Mouse (Mus musculus) midbrain, embryonic 14.5 days (tissue): ENCODE data around the gene Dnajc24. TPM values are rescaled to one million over a fixed set of nuclear protein-coding genes. Genes with fewer than 3 reads are reported as not detected.

ENCODE experiments used
- ATAC-seq: fragments of 200-750 bp; cut with Nextera tagmentation; 2 replicates; pipeline ENCODE4 v1.8.0; 2017; ENCODE audit warnings: moderate number of reproducible peaks, moderate library complexity; ENCODE audit not compliant: low FRiP score, low TSS enrichment
- DNase-seq: peaks from one replicate; pipeline ENCODE4 v3.0.0-alpha.2; 2015
- H3K27ac ChIP-seq: fragments of 300-500 bp; sonication (generic); replicated peaks from 2 replicates; pipeline ENCODE4 v1.5.1; 2014; ENCODE audit warnings: mild to moderate bottlenecking, low read depth, low read length, moderate library complexity
- H3K27me3 ChIP-seq: fragments of 300-500 bp; sonication (generic); 2 replicates; pipeline ENCODE4 v1.6.1; 2014; ENCODE audit warnings: low read length, control low read depth, mixed read lengths; ENCODE audit not compliant: control insufficient read depth, insufficient read depth
- H3K36me3 ChIP-seq: fragments of 300-500 bp; sonication (generic); 2 replicates; pipeline ENCODE4 v1.6.1; 2014; ENCODE audit warnings: low read length, control low read depth; ENCODE audit not compliant: control insufficient read depth, insufficient read depth
- H3K4me1 ChIP-seq: fragments of 300-500 bp; sonication (generic); 2 replicates; pipeline ENCODE4 v1.6.1; 2014; ENCODE audit warnings: mild to moderate bottlenecking, antibody characterized with exemption, low read length, control low read depth; ENCODE audit not compliant: control insufficient read depth, insufficient read depth
- H3K4me2 ChIP-seq: fragments of 300-500 bp; sonication (generic); 2 replicates; pipeline ENCODE4 v1.6.1; 2014; ENCODE audit warnings: mild to moderate bottlenecking, low read length, moderate library complexity
- H3K4me3 ChIP-seq: fragments of 300-500 bp; sonication (generic); replicated peaks from 2 replicates; pipeline ENCODE4 v1.5.1; 2014; ENCODE audit warnings: low read depth, low read length
- H3K9ac ChIP-seq: fragments of 300-500 bp; sonication (generic); replicated peaks from 2 replicates; pipeline ENCODE4 v1.6.1; 2014; ENCODE audit warnings: mild to moderate bottlenecking, low read length, moderate library complexity
- H3K9me3 ChIP-seq: fragments of 300-500 bp; sonication (generic); 2 replicates; pipeline ENCODE4 v1.6.1; 2016; ENCODE audit warnings: low read length, control low read depth, mixed read lengths; ENCODE audit not compliant: control insufficient read depth
- WGBS: fragments of 180-500 bp; shearing (Covaris S2); extraction: QIAGEN DNeasy Blood & Tissue Kit; methylation state at CpG from one replicate; pipeline ENCODE4 v1.1.7; 2014; 5-methylcytosine and 5-hydroxymethylcytosine counted together
- polyA plus RNA-seq: library from polyadenylated mRNA; unstranded; fragments of >200 nt; fragmentation: Nextera tagmentation; extraction: Ambion mirVana; gene quantifications from 2 replicates; pipeline ENCODE4 v1.2.1, GENCODE M21; 2014

The Dnajc24 gene
- polyA plus RNA-seq, 1 experiment from 2014 or later: 29.3 TPM

- Histone ChIP-seq H3K27ac (no peak overlapping the region), H3K27me3 (no peaks in the 10 kb centered on the region), H3K36me3 (no peaks in the 10 kb centered on the region), H3K4me3 (no peak overlapping the region), H3K9ac (no peak overlapping the region), H3K4me1 (0 out of 2 replicates have a peak, but pooled peaks cover 3% of the 10 kb centered on the region), H3K9me3 (0 out of 2 replicates have a peak, but pooled peaks cover 2% of the 10 kb centered on the region), H3K4me2 (no peak overlapping the region)
- 43% methylated on average over 1 of the region's 1 CpGs for WGBS
- ATAC-seq (no peak), DNase-seq (no peak)
These were observed 16.2 kb downstream of the Dnajc24 start for GRCm38 (mm10) chr2:105987131-105987530.

GRCm38 (mm10) chr2:105985206-105985605 lies 18.1 kb downstream of the Dnajc24 start:
- Histone ChIP-seq H3K4me3 (no peak overlapping the region), H3K27ac (no peak overlapping the region), H3K27me3 (no peaks in the 10 kb centered on the region), H3K4me1 (0 out of 2 replicates have a peak, but pooled peaks cover 3% of the 10 kb centered on the region), H3K36me3 (0 out of 2 replicates have a peak, but pooled peaks cover 2% of the 10 kb centered on the region), H3K9me3 (0 out of 2 replicates have a peak, but pooled peaks cover 2% of the 10 kb centered on the region), H3K4me2 (no peak overlapping the region), H3K9ac (no peak overlapping the region)
- DNase-seq (no peak), ATAC-seq (no peak)
- WGBS: 63% methylated on average over 7 of the region's 7 CpGs

GRCm38 (mm10) chr2:105978065-105978464 lies 25.3 kb downstream of the Dnajc24 start:
- no peaks in the 10 kb centered on the region for H3K9me3 ChIP-seq
- no peaks in the 10 kb centered on the region for H3K27me3 ChIP-seq
- 0 out of 2 replicates have a peak, but pooled peaks cover 5% of the 10 kb centered on the region for H3K36me3 ChIP-seq
- H3K4me3 ChIP-seq: no peak overlapping the region
- no peak overlapping the region for H3K9ac ChIP-seq
- no peak overlapping the region for H3K4me2 ChIP-seq
- no peaks in the 10 kb centered on the region for H3K4me1 ChIP-seq
- no peak overlapping the region for H3K27ac ChIP-seq
- no peak for ATAC-seq
- WGBS: 95% methylated on average over 2 of the region's 2 CpGs
- no peak for DNase-seq

GRCm38 (mm10) chr2:105973941-105974340 lies 29.4 kb downstream of the Dnajc24 start:
- no peak for DNase-seq
- Histone ChIP-seq H3K27ac (no peak overlapping the region), H3K27me3 (no peaks in the 10 kb centered on the region), H3K9ac (no peak overlapping the region), H3K9me3 (no peaks in the 10 kb centered on the region), H3K4me3 (no peak overlapping the region), H3K4me2 (no peak overlapping the region), H3K4me1 (no peaks in the 10 kb centered on the region), H3K36me3 (no peaks in the 10 kb centered on the region)
- no peak for ATAC-seq
- 0% methylated on average over 2 of the region's 2 CpGs for WGBS

- no peaks in the 10 kb centered on the region for H3K4me1 ChIP-seq
- no peak overlapping the region for H3K9ac ChIP-seq
- no peak for DNase-seq
- no peak overlapping the region for H3K4me2 ChIP-seq
- no peaks in the 10 kb centered on the region for H3K9me3 ChIP-seq
- no peak for ATAC-seq
- no peak overlapping the region for H3K27ac ChIP-seq
- no peak overlapping the region for H3K4me3 ChIP-seq
- H3K27me3 ChIP-seq: no peaks in the 10 kb centered on the region
- 0 out of 2 replicates have a peak, but pooled peaks cover 9% of the 10 kb centered on the region for H3K36me3 ChIP-seq
- 76% methylated on average over 1 of the region's 1 CpGs for WGBS
These were observed 39.9 kb downstream of the Dnajc24 start for GRCm38 (mm10) chr2:105963447-105963846.

- no peak overlapping the region for H3K4me3 ChIP-seq
- no peaks in the 10 kb centered on the region for H3K27me3 ChIP-seq
- H3K4me2 ChIP-seq: no peak overlapping the region
- H3K9ac ChIP-seq: no peak overlapping the region
- no peaks in the 10 kb centered on the region for H3K4me1 ChIP-seq
- H3K36me3 ChIP-seq: no peaks in the 10 kb centered on the region
- DNase-seq: no peak
- no peaks in the 10 kb centered on the region for H3K9me3 ChIP-seq
- WGBS: 91% methylated on average over 4 of the region's 4 CpGs
- no peak for ATAC-seq
- no peak overlapping the region for H3K27ac ChIP-seq
These were observed 49.5 kb downstream of the Dnajc24 start for GRCm38 (mm10) chr2:105953862-105954261.

- ATAC-seq (no peak), DNase-seq (no peak)
- no peak overlapping the region for H3K9ac ChIP-seq
- no peaks in the 10 kb centered on the region for H3K9me3 ChIP-seq
- no peak overlapping the region for H3K27ac ChIP-seq
- no peaks in the 10 kb centered on the region for H3K4me1 ChIP-seq
- H3K4me2 ChIP-seq: no peak overlapping the region
- no peak overlapping the region for H3K4me3 ChIP-seq
- WGBS: 95% methylated on average over 1 of the region's 1 CpGs
- no peaks in the 10 kb centered on the region for H3K36me3 ChIP-seq
- no peaks in the 10 kb centered on the region for H3K27me3 ChIP-seq
These were observed 51.9 kb downstream of the Dnajc24 start for GRCm38 (mm10) chr2:105951350-105951940.

- H3K9me3 ChIP-seq: no peaks in the 10 kb centered on the region
- H3K27me3 ChIP-seq: no peaks in the 10 kb centered on the region
- H3K4me1 ChIP-seq: no peaks in the 10 kb centered on the region
- 89% methylated on average over 2 of the region's 2 CpGs for WGBS
- no peak overlapping the region for H3K4me3 ChIP-seq
- H3K9ac ChIP-seq: no peak overlapping the region
- no peak overlapping the region for H3K4me2 ChIP-seq
- ATAC-seq: no peak
- H3K36me3 ChIP-seq: no peaks in the 10 kb centered on the region
- DNase-seq: no peak
- H3K27ac ChIP-seq: no peak overlapping the region
These were observed 53.2 kb downstream of the Dnajc24 start for GRCm38 (mm10) chr2:105950131-105950530.
